Mouse (Mus musculus) stomach, embryonic 16.5 days (tissue): ENCODE data around the gene Tspan4. TPM values are rescaled to one million over a fixed set of nuclear protein-coding genes. Genes with fewer than 3 reads are reported as not detected.

ENCODE experiments used
- ATAC-seq: fragments of 200-750 bp; cut with Nextera tagmentation; 2 replicates; pipeline ENCODE4 v1.8.0; 2017; ENCODE audit warnings: moderate number of reproducible peaks, moderate TSS enrichment; ENCODE audit not compliant: insufficient read depth, low FRiP score
- H3K27ac ChIP-seq: fragments of 300-500 bp; sonication (generic); 2 replicates; pipeline ENCODE4 v1.5.1; 2014; ENCODE audit warnings: low read length
- H3K27me3 ChIP-seq: fragments of 300-500 bp; sonication (generic); 2 replicates; pipeline ENCODE4 v1.6.1; 2014; ENCODE audit warnings: low read length, control low read depth, mixed read lengths; ENCODE audit not compliant: control insufficient read depth, insufficient read depth
- H3K36me3 ChIP-seq: fragments of 300-500 bp; sonication (generic); 2 replicates; pipeline ENCODE4 v1.6.1; 2014; ENCODE audit warnings: low read length; ENCODE audit not compliant: control insufficient read depth, insufficient read depth
- H3K4me1 ChIP-seq: fragments of 300-500 bp; sonication (generic); 2 replicates; pipeline ENCODE4 v1.6.1; 2014; ENCODE audit warnings: low read length, control low read depth, mixed read lengths; ENCODE audit not compliant: control insufficient read depth, insufficient read depth
- H3K4me2 ChIP-seq: fragments of 300-500 bp; sonication (generic); 2 replicates; pipeline ENCODE4 v1.6.1; 2014; ENCODE audit warnings: low read depth, low read length, mixed read lengths
- H3K4me3 ChIP-seq: fragments of 300-500 bp; sonication (generic); replicated peaks from 2 replicates; pipeline ENCODE4 v1.5.1; 2014; ENCODE audit warnings: mild to moderate bottlenecking, low read length
- H3K9ac ChIP-seq: fragments of 300-500 bp; sonication (generic); 2 replicates; pipeline ENCODE4 v1.6.1; 2014; ENCODE audit warnings: low read length
- H3K9me3 ChIP-seq: fragments of 300-500 bp; sonication (generic); replicated peaks from 2 replicates; pipeline ENCODE4 v1.6.1; 2016; ENCODE audit warnings: low read length, control low read depth; ENCODE audit not compliant: control insufficient read depth
- WGBS: fragments of 180-500 bp; shearing (Covaris S2); extraction: QIAGEN DNeasy Blood & Tissue Kit; methylation state at CpG from one replicate; pipeline ENCODE4 v1.1.7; 2014; 5-methylcytosine and 5-hydroxymethylcytosine counted together
- polyA plus RNA-seq: library from polyadenylated mRNA; unstranded; fragments of >200 nt; fragmentation: Nextera tagmentation; extraction: Ambion mirVana; gene quantifications from 2 replicates; pipeline ENCODE4 v1.2.1, GENCODE M21; 2015

Tspan4 gene
- polyA plus RNA-seq, 1 experiment from 2014 or later: 69.6 TPM

GRCm38 (mm10) chr7:141458661-141459060 lies 16.4 kb upstream of the Tspan4 start:
- 88% methylated on average over 11 of the region's 11 CpGs for WGBS
- H3K27me3 ChIP-seq: peaks cover 18% of the 10 kb centered on the region
- no peak overlapping the region for H3K27ac ChIP-seq
- H3K9me3 ChIP-seq: no peaks in the 10 kb centered on the region
- ATAC-seq: no peak
- no peaks in the 10 kb centered on the region for H3K36me3 ChIP-seq
- no peak overlapping the region for H3K4me3 ChIP-seq
- H3K4me2 ChIP-seq: no peak overlapping the region
- H3K9ac ChIP-seq: no peak overlapping the region
- peaks cover 24% of the 10 kb centered on the region for H3K4me1 ChIP-seq

- H3K4me2 ChIP-seq: no peak overlapping the region
- H3K9me3 ChIP-seq: no peaks in the 10 kb centered on the region
- WGBS: 90% methylated on average over 17 of the region's 17 CpGs
- H3K4me1 ChIP-seq: peaks cover 24% of the 10 kb centered on the region
- H3K9ac ChIP-seq: no peak overlapping the region
- no peak overlapping the region for H3K27ac ChIP-seq
- H3K27me3 ChIP-seq: peaks cover 21% of the 10 kb centered on the region
- no peaks in the 10 kb centered on the region for H3K36me3 ChIP-seq
- ATAC-seq: no peak
- H3K4me3 ChIP-seq: no peak overlapping the region
These were observed 15.7 kb upstream of the Tspan4 start for GRCm38 (mm10) chr7:141459301-141459711.

GRCm38 (mm10) chr7:141460001-141460390 lies 15.0 kb upstream of the Tspan4 start:
- no peak for ATAC-seq
- WGBS: 37% methylated on average over 5 of the region's 5 CpGs
- no peak overlapping the region; the same call in 1 of the 2 replicates for H3K27ac ChIP-seq
- no peak overlapping the region for H3K4me2 ChIP-seq
- H3K4me1 ChIP-seq: peaks cover 31% of the 10 kb centered on the region
- no peaks in the 10 kb centered on the region for H3K36me3 ChIP-seq
- H3K27me3 ChIP-seq: peaks cover 23% of the 10 kb centered on the region
- no peak overlapping the region for H3K4me3 ChIP-seq
- no peaks in the 10 kb centered on the region for H3K9me3 ChIP-seq
- H3K9ac ChIP-seq: no peak overlapping the region

- H3K27me3 ChIP-seq: peaks cover 24% of the 10 kb centered on the region
- peak within 1 kb of the TSS; percentile 85 for H3K4me2 ChIP-seq
- H3K4me3 ChIP-seq: peak within 1 kb of the TSS; percentile 52
- H3K36me3 ChIP-seq: no peaks in the 10 kb centered on the region
- ATAC-seq: no peak
- peak within 1 kb of the TSS; percentile 36 for H3K27ac ChIP-seq
- H3K9ac ChIP-seq: peak within 1 kb of the TSS; percentile 75
- H3K9me3 ChIP-seq: no peaks in the 10 kb centered on the region
- 48% methylated on average over 15 of the region's 15 CpGs for WGBS
- H3K4me1 ChIP-seq: peaks cover 37% of the 10 kb centered on the region
These were observed 14.5 kb upstream of the Tspan4 start, which contains the start of gene Cracr2b for GRCm38 (mm10) chr7:141460391-141461113. Cracr2b (plus strand) TSS chr7:141461094.

- WGBS: 3% methylated on average over 59 of the region's 59 CpGs
- Histone ChIP-seq H3K4me2 (peak overlapping the region; percentile 85), H3K27ac (peak overlapping the region; percentile 36), H3K4me1 (peaks cover 45% of the 10 kb centered on the region), H3K9ac (peak overlapping the region; percentile 75), H3K4me3 (peak overlapping the region; percentile 52), H3K27me3 (peaks cover 24% of the 10 kb centered on the region), H3K9me3 (no peaks in the 10 kb centered on the region), H3K36me3 (no peaks in the 10 kb centered on the region)
- ATAC-seq: no peak
These were observed 13.3 kb upstream of the Tspan4 start for GRCm38 (mm10) chr7:141461521-141462332.

- Histone ChIP-seq H3K27ac (no peak overlapping the region), H3K4me2 (peak overlapping the region; percentile 85), H3K9ac (peak overlapping the region; percentile 75), H3K36me3 (no peaks in the 10 kb centered on the region), H3K9me3 (no peaks in the 10 kb centered on the region), H3K27me3 (peaks cover 24% of the 10 kb centered on the region), H3K4me1 (peaks cover 49% of the 10 kb centered on the region), H3K4me3 (peak overlapping the region; percentile 52)
- ATAC-seq: 0 out of 2 replicates have a peak, but pooled peaks have one; percentile 7
- 17% methylated on average over 5 of the region's 5 CpGs for WGBS
These were observed 12.7 kb upstream of the Tspan4 start for GRCm38 (mm10) chr7:141462333-141462821.

- H3K4me2 ChIP-seq: peak overlapping the region; percentile 45
- H3K27ac ChIP-seq: no peak overlapping the region
- H3K27me3 ChIP-seq: peaks cover 24% of the 10 kb centered on the region
- H3K9me3 ChIP-seq: no peaks in the 10 kb centered on the region
- ATAC-seq: no peak
- 39% methylated on average over 12 of the region's 12 CpGs for WGBS
- peaks cover 58% of the 10 kb centered on the region for H3K4me1 ChIP-seq
- 0 out of 2 replicates have a peak overlapping the region, but pooled peaks have one; percentile 59 for H3K9ac ChIP-seq
- H3K36me3 ChIP-seq: no peaks in the 10 kb centered on the region
- H3K4me3 ChIP-seq: peak overlapping the region; percentile 22
These were observed 11.0 kb upstream of the Tspan4 start for GRCm38 (mm10) chr7:141463824-141464602.

- H3K4me3 ChIP-seq: peak overlapping the region; percentile 22
- H3K9me3 ChIP-seq: no peaks in the 10 kb centered on the region
- H3K4me2 ChIP-seq: peak overlapping the region; percentile 45
- H3K27ac ChIP-seq: no peak overlapping the region
- peaks cover 24% of the 10 kb centered on the region for H3K27me3 ChIP-seq
- WGBS: 12% methylated on average over 32 of the region's 38 CpGs
- peaks cover 65% of the 10 kb centered on the region for H3K4me1 ChIP-seq
- ATAC-seq: no peak
- peaks cover 2% of the 10 kb centered on the region; the same call in 1 of the 2 replicates for H3K36me3 ChIP-seq
- peak overlapping the region; percentile 59 for H3K9ac ChIP-seq
These were observed 10.3 kb upstream of the Tspan4 start for GRCm38 (mm10) chr7:141464603-141465201.
